ENCODE assay signal across 14 mouse cellular contexts in the genomic region with DNA sequence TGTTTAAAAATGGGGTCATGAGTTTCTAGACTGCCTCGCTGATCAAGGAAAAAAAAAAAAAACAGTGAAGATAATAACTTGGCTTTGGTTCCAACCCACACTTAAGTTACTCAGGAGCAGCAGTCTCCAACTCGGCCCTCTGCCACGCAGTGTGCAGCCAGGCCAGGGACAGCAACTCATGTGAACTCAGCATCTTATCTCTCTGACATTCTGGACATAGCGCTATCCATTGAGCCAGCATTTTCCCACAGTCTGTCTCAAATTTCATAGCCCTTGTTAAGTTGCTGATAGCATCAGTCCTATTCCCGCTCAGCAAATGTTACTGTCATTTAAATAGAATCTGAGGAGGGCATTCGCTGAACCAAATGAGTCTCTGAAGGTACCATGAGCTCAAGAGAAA.
DNase-seq lines count a peak whose midpoint lies in the region; ATAC-seq and TF ChIP-seq lines count a peak whose summit lies in the region.
"Had no signal": no experiment of that assay in that cellular context is flagged by ENCODE, and none has a peak within 500 bp of the region (broad histone marks: within the 10 kb centered on the region; RNA-seq: fewer than 3 reads in every experiment).

No protein-coding gene starts in this region.

- no peaks in the 10 kb centered on the region for H3K9me3 ChIP-seq in hindbrain, embryonic 11.5 days (ENCODE audit: control insufficient read depth, low read length)
- H3K9me3 ChIP-seq: forebrain, embryonic 10.5 days; neural tube, embryonic 12.5 days had no signal

- no peak for TF ChIP-seq CTCF in left cerebral cortex, adult 2 months (IDR thresholded peaks at IDR 0.05)

- H3K9ac ChIP-seq in hindbrain, embryonic 11.5 days (ENCODE audit: low read depth, low read length) = no peak overlapping the region
- H3K9ac ChIP-seq: neural tube, embryonic 12.5 days had no signal

- no peaks in the 10 kb centered on the region for H3K4me1 ChIP-seq in hindbrain, embryonic 11.5 days (replicated peaks; ENCODE audit: control insufficient read depth, insufficient read depth, low read length)
- H3K4me1 ChIP-seq: forebrain, embryonic 10.5 days; neural tube, embryonic 12.5 days had no signal

- no peak for ATAC-seq in hindbrain, embryonic 11.5 days (ENCODE audit: low FRiP score)
- ATAC-seq in megakaryocyte-erythroid progenitor cell, adult 5-6 weeks (replicated peaks; ENCODE audit: low FRiP score, low TSS enrichment, poor library complexity, severe bottlenecking) = no peak
- ATAC-seq: hindbrain, embryonic 16.5 days had no signal

- H3K4me3 ChIP-seq in hindbrain, embryonic 11.5 days (ENCODE audit: low read depth, low read length) = no peak overlapping the region
- no peak overlapping the region for H3K4me3 ChIP-seq in left cerebral cortex, adult 2 months
- H3K4me3 ChIP-seq: forebrain, embryonic 10.5 days; neural tube, embryonic 12.5 days had no signal

- no peaks in the 10 kb centered on the region for H3K27me3 ChIP-seq in hindbrain, embryonic 11.5 days (ENCODE audit: control insufficient read depth, insufficient read depth, low read length)
- H3K27me3 ChIP-seq: neural tube, embryonic 12.5 days had no signal

- WGBS in hindbrain, embryonic 11.5 days = 86% methylated on average over 6 of the region's 6 CpGs

- H3K36me3 ChIP-seq in hindbrain, embryonic 11.5 days (ENCODE audit: control insufficient read depth, insufficient read depth, low read length) = no peaks in the 10 kb centered on the region
- H3K36me3 ChIP-seq: forebrain, embryonic 10.5 days; neural tube, embryonic 12.5 days had no signal

- H3K4me2 ChIP-seq in hindbrain, embryonic 11.5 days (replicated peaks; ENCODE audit: low read depth, low read length) = no peak overlapping the region
- H3K4me2 ChIP-seq: neural tube, embryonic 12.5 days had no signal

- peak; percentile 4 to 6 for DNase-seq in cerebellum, postnatal 14 days
- no peak for DNase-seq in cerebellum, adult 11-12 months
- peak; percentile 6 for DNase-seq in MN1 (ENCODE audit: low spot score)
- DNase-seq in gastrocnemius, postnatal 36 days = peak; percentile 50 to 59
- DNase-seq in heart, postnatal 36 days = peak; percentile 79 to 81
- DNase-seq in hindbrain, embryonic 11.5 days (ENCODE audit: low spot score) = no peak
- DNase-seq in left cerebral cortex, adult 2 months (ENCODE audit: extremely low spot score in 1 of 2, low spot score in 2 of 2) = no peak
- DNase-seq: cerebellum, adult 9-10 months; layer of hippocampus, postnatal 36 days had no signal

- no peak overlapping the region for H3K27ac ChIP-seq in hindbrain, embryonic 11.5 days (ENCODE audit: low read depth, low read length)
- H3K27ac ChIP-seq in left cerebral cortex, adult 2 months = no peak overlapping the region
- H3K27ac ChIP-seq: forebrain, embryonic 10.5 days; macrophage; neural tube, embryonic 12.5 days had no signal

- intact Hi-C loops in gastrocnemius, postnatal 36 days (cut with DNase I) = no loop called here
- intact Hi-C loops in heart, postnatal 36 days (cut with DNase I) = loop anchor here (5.0 kb wide), 2 partner anchors 33 to 42 kb away; no protein-coding TSS in a partner anchor
- intact Hi-C loops in left cerebral cortex, adult 2 months (cut with DNase I) = no loop called here

Comparison
In these comparisons a context has a peak if more than half of its experiments do, and no peak if none do; other contexts are left out.
1. DNase-seq: peak in cerebellum, postnatal 14 days (2 of 2), MN1 (single experiment), gastrocnemius, postnatal 36 days (2 of 2) and heart, postnatal 36 days (2 of 2); none in cerebellum, adult 11-12 months (single experiment), hindbrain, embryonic 11.5 days (single experiment) and left cerebral cortex, adult 2 months (0 of 2).